Mouse (Mus musculus): ENCODE measurements around the gene Mmp25.

The Mmp25 gene

DNA sequence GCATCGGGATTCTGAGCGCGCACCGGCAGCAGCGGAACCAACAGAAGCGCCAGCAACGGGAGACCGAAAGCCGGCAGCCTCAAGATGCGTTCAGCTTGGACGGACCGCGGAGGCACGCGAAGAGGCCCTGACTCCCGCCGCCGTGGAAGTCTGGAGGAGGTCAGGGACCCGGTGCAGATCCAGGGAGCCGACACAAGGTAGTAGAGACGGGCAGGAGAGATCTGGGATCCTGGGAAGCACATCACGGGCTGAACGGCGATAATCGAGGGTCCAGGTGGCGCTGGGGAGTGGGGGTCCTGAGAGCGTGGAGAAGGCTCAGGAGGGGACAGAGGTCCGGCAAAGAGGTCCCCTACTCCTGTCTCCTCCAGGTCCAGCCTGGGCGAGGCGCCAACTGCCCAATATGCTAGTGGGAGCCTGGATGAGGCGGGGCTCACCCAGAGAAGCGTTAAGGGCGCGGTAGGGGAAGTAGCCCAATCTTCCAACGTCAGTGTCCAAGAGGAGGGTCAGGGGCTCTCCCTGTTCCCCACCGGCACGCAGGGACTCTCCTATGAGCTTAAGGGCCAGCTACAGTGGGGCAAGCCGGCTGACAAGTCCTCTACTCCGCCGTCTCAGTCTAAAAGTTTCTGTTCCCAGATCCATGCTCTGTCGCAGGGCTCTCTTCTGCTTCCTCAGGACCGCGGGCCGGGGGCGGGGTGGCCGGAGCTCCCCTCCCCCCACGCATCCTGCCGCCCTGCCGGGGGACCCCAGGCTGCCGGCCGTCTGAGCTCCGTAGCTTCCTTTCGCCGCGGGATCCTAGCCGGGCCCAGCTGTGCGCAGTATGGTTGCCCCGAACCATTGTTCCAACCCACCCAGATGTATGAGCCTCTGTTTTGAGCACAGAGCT, at the start of gene Mmp25:
Gene Mmp25, minus strand, starts transcription at position 665 of the 883 bp plus-strand sequence.
- DNase-seq: no peak

GRCm38 (mm10) chr17:23694491-23694890, 49.4 kb upstream of the Mmp25 start:
- no peak for DNase-seq

GRCm38 (mm10) chr17:23683856-23684672, 39.0 kb upstream of the Mmp25 start, which contains the start of gene Cldn9:
Cldn9 (minus strand) TSS chr17:23684026.
- DNase-seq: no peak

DNA sequence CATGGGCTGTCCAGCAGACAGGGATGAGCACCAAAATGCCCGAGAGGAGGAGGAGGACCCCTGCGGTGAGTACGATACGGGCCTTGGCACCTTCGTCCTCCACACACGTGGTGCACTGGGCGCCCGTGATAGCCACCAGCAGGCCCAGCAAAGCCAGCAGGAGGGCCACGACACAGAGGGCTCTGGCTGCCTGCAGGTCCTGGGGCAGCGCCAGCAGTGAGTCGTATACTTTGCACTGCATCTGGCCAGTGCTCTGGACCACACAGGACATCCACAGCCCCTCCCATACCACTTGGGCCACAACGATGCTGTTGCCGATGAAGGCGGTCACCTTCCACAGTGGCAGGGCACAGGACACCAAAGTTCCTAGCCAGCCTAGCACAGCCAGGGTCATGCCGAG, 38.1 kb upstream of the Mmp25 start:
- DNase-seq: no peak

GRCm38 (mm10) chr17:23682530-23682929, 37.5 kb upstream of the Mmp25 start:
- DNase-seq: no peak

DNA sequence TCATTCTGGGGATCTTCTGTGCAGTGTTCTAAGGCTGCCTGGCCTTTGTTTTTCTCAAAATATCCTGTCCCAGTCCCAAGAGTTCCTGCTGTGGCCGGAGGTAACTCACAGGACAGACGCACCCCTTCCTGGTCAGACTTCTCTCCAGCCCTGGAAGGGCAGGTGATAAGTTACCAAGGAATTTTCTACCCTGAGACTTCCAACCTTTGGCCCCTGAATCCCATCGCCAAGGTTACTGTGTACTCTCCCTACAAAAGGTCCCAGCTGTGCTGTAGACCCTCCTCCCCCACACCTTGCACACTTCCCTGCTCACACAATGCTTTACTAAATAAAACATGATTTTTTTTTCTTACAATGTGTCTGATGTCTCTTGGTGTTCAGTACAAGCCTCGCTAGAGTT, 37.0 kb upstream of the Mmp25 start:
- DNase-seq: no peak

GRCm38 (mm10) chr17:23681086-23681485, 36.0 kb upstream of the Mmp25 start:
- no peak for DNase-seq

DNA sequence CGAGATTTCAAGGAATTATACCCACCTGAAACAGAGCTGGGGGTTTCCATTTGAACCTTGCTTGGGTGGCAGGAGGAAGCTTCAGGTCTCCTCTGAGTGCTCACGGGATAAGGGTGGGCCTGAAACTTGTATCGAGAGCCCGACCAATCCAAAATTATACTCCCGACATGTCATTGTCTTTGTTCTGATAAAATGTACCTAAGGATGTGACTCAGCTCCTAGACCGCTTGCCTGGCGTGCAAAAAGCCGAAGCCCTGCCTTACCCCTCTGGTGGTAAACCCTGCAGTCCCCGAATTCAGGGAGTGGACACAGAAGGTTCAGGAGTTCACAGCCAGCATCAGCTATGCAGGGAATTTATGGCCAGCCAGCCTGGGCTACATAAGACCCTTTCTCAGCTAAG, 35.3 kb upstream of the Mmp25 start:
- no peak for DNase-seq

GRCm38 (mm10) chr17:23679127-23679835, 34.2 kb upstream of the Mmp25 start, which contains the start of gene Cldn6:
Cldn6 (plus strand) TSS chr17:23679249.
- no peak for DNase-seq

GRCm38 (mm10) chr17:23677236-23677679, 32.2 kb upstream of the Mmp25 start, which contains the start of gene Tnfrsf12a:
Tnfrsf12a (minus strand) TSS chr17:23677468.
- DNase-seq: peak; percentile 88 to 90

GRCm38 (mm10) chr17:23676473-23677031, 31.5 kb upstream of the Mmp25 start:
- peak; percentile 63 to 76 for DNase-seq

- peak; percentile 59 to 64 for DNase-seq
Measured at GRCm38 (mm10) chr17:23675564-23676281, 30.6 kb upstream of the Mmp25 start.

- DNase-seq: peak; percentile 67 to 75
Measured at GRCm38 (mm10) chr17:23675127-23675526, 30.1 kb upstream of the Mmp25 start.

DNA sequence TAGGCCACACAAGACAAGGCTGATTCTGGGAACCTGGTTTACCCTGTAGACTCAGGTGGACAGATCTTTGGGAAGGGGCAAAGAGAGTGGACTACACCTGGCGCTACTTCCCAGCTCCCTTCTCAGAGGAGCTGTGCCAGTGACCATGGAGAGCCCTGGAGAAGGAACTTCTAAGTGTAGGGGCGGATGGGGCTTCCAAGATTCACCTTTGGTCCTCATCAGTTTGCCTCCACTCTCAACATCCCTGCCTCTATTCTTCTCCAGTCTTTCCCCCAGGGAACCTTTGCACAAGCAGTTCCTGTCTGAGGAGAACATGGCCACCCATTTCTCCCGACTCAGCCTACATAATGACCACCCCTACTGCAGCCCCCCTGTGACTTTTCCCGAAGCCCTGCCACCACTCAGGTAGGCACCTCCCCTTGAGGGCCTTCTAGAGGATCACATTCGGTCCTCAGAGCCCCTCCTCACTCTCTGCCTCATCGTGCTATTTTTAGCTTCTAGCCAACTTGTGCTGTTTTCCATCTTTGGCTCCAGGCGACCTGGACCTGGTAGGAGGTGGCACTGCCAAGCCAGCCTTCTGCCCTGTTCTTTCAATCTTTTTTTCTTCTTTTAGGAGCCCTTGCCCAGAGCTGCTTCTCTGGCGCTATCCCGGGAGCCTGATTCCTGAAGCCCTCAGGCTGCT, 29.3 kb upstream of the Mmp25 start:
- DNase-seq: peak; percentile 56

DNA sequence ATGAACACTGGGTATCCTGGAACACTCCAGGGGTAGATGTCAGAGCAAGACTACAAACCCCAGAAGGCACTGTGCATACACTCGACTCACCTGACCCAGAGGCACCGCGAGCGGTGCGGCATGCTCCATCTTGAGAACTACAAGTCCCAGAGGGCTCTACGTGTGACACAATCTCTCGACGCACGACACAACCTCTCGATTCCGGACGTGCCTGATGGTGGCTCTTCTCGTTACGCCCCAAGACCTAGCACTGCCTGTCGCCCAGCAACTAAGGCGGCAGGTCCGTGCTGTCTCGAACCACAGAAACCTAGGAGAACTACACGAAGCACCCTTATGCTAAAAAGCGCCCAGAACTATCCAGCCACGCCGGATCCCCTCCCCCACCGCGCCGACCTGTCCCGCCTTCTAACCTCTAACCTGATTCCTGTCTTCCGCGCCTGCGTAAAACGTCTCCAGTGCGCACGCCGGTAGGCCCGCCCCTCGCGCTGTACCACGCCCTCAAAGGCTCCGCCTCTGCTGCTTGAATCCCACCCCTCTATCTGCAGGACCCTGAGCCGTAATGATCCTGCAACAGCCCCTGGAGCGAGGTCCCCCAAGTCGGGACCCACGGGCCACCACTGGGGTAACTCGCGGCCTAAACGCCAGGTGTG, 28.5 kb upstream of the Mmp25 start, which contains the start of the genes Hcfc1r1 and Thoc6:
Gene Hcfc1r1, plus strand, starts transcription at position 173 of the 650 bp plus-strand sequence.
Gene Thoc6, minus strand, starts transcription at position 459 of the 650 bp plus-strand sequence.
- peak; percentile 95 to 97 for DNase-seq

- DNase-seq: no peak
Measured at GRCm38 (mm10) chr17:23672761-23673160, 27.7 kb upstream of the Mmp25 start.

GRCm38 (mm10) chr17:23671519-23671918, 26.4 kb upstream of the Mmp25 start:
- no peak for DNase-seq

GRCm38 (mm10) chr17:23670516-23671074, 25.5 kb upstream of the Mmp25 start:
- no peak for DNase-seq

- no peak for DNase-seq
Measured at GRCm38 (mm10) chr17:23665511-23665910, 20.4 kb upstream of the Mmp25 start.

DNA sequence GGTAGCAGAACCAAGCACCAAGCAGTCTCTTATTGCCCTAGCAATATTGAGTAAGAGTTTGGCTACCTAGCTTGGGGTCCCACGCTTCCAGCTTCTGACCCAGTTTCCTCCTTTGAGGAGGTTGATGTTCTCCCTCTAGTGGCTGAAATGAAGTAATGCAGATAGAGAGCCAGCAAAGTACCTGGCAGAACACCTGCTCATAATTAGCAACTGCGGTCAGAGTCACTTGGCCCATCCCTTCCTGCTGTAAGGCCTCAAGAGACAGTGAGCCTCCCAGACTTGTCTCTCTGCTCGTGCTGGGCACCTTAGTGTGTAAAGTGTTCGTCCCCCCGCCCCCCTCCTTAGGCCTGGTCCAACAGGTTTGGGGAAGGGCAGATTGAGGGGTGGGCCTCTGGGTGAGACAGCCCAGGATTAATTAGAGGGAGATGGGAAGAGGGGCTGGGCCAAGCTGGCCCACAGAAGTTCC, 19.5 kb upstream of the Mmp25 start:
- DNase-seq: no peak
